In genomic region chr12:84384644-84385081, GRCm38 (mm10) we compare ENCODE assay signal across 7 mouse cellular contexts. TPM values are rescaled to one million over a fixed set of nuclear protein-coding genes. Genes with fewer than 3 reads are reported as not detected.
DNase-seq lines count a peak whose midpoint lies in the region; ATAC-seq and TF ChIP-seq lines count a peak whose summit lies in the region.

No protein-coding gene starts in this region.

- H3K27me3 ChIP-seq in heart, embryonic 13.5 days (replicated peaks), result no peaks in the 10 kb centered on the region
- no peaks in the 10 kb centered on the region for H3K27me3 ChIP-seq in liver, embryonic 14.5 days (ENCODE audit: control insufficient read depth, insufficient read depth, low read length)
- H3K27me3 ChIP-seq in midbrain, embryonic 10.5 days (ENCODE audit: low read depth, poor library complexity, severe bottlenecking), result no peaks in the 10 kb centered on the region

- peak; percentile 54; the same call in 1 of the 2 replicates for ATAC-seq in heart, embryonic 13.5 days (ENCODE audit: extremely low read depth, insufficient number of reproducible peaks, low FRiP score, low TSS enrichment)
- ATAC-seq in liver, embryonic 14.5 days (ENCODE audit: insufficient read depth), result peak; percentile 48; the same call in 1 of the 2 replicates
- ATAC-seq in CD4-positive, CD25-positive, alpha-beta regulatory T cell, adult 4 months, result no peak

- WGBS in heart, embryonic 13.5 days, result 26% methylated on average over 5 of the region's 5 CpGs
- 71% methylated on average over 5 of the region's 5 CpGs for WGBS in liver, embryonic 14.5 days (ENCODE audit: insufficient replicate concordance)
- WGBS in midbrain, embryonic 10.5 days, result 94% methylated on average over 5 of the region's 5 CpGs

- no peak overlapping the region for H3K4me3 ChIP-seq in heart, embryonic 13.5 days
- H3K4me3 ChIP-seq in liver, embryonic 14.5 days (ENCODE audit: insufficient read depth in 1 of 2, low read depth in 2 of 2, low read length in 2 of 2), result no peak overlapping the region
- no peak overlapping the region for H3K4me3 ChIP-seq in midbrain, embryonic 10.5 days

- TF ChIP-seq CTCF in liver, embryonic 14.5 days (IDR thresholded peaks at IDR 0.05; ENCODE audit: low read depth), result no peak

- H3K4me1 ChIP-seq in heart, embryonic 13.5 days, result peaks cover 47% of the 10 kb centered on the region
- peaks cover 0 to 23% of the 10 kb centered on the region in 2 experiments for H3K4me1 ChIP-seq in liver, embryonic 14.5 days (replicated peaks; ENCODE audit: control insufficient read depth in 2 of 2, insufficient read depth in 2 of 2, low read length in 1 of 2)
- no peaks in the 10 kb centered on the region for H3K4me1 ChIP-seq in midbrain, embryonic 10.5 days

- H3K9me3 ChIP-seq in heart, embryonic 13.5 days, result no peaks in the 10 kb centered on the region
- H3K9me3 ChIP-seq in liver, embryonic 14.5 days (ENCODE audit: control insufficient read depth, low read length), result no peaks in the 10 kb centered on the region
- H3K9me3 ChIP-seq in midbrain, embryonic 10.5 days (replicated peaks), result no peaks in the 10 kb centered on the region

- H3K4me2 ChIP-seq in heart, embryonic 13.5 days, result peak overlapping the region; percentile 27; the same call in 1 of the 2 replicates
- no peak overlapping the region for H3K4me2 ChIP-seq in liver, embryonic 14.5 days (ENCODE audit: low read depth)

- DNase-seq in right cerebral cortex, postnatal 4 days, result peak; percentile 22
- DNase-seq in right cerebral cortex, postnatal 25 days, result no peak
- no peak for DNase-seq in liver, embryonic 14.5 days (ENCODE audit: low read depth in 3 of 3, low spot score in 3 of 3)
- DNase-seq in urinary bladder, postnatal 36 days (ENCODE audit: low spot score in 2 of 2), result peak; percentile 65 to 82
- DNase-seq in midbrain, embryonic 10.5 days (ENCODE audit: low spot score), result no peak

- H3K36me3 ChIP-seq in heart, embryonic 13.5 days, result peaks cover 41% of the 10 kb centered on the region; the same call in 1 of the 2 replicates
- no peaks in the 10 kb centered on the region for H3K36me3 ChIP-seq in liver, embryonic 14.5 days (replicated peaks; ENCODE audit: control insufficient read depth, insufficient read depth, low read depth)
- no peaks in the 10 kb centered on the region for H3K36me3 ChIP-seq in midbrain, embryonic 10.5 days

- peak overlapping the region; percentile 88 for H3K27ac ChIP-seq in heart, embryonic 13.5 days (replicated peaks)
- H3K27ac ChIP-seq in liver, embryonic 14.5 days, result no peak overlapping the region; the same call in 1 of the 2 replicates
- no peak overlapping the region for H3K27ac ChIP-seq in midbrain, embryonic 10.5 days (replicated peaks)

- peak overlapping the region; percentile 56 for H3K9ac ChIP-seq in heart, embryonic 13.5 days
- no peak overlapping the region for H3K9ac ChIP-seq in liver, embryonic 14.5 days (replicated peaks)

- no peak for TF ChIP-seq EP300 in liver, embryonic 14.5 days (IDR thresholded peaks at IDR 0.05; ENCODE audit: low read depth)

RNA-seq across cellular contexts. Expression of gene Fam161b, which starts 23.0 kb away (rescaled TPM):
- polyA plus RNA-seq in heart, embryonic 13.5 days (2015; fragmentation: Nextera tagmentation; extraction: Ambion mirVana), result 4.6 and 4.9 TPM in 2 replicates
- 1.3 and 1.5 TPM in 2 replicates for polyA plus RNA-seq in liver, embryonic 14.5 days (2012; rRNA removed)
- polyA plus RNA-seq in liver, embryonic 14.5 days (2014; fragmentation: Nextera tagmentation; extraction: Ambion mirVana), result 0.68 and 0.81 TPM in 2 replicates
- polyA plus RNA-seq in CD4-positive, CD25-positive, alpha-beta regulatory T cell, adult 4 months (2017; shearing (Covaris generic)), result under 1 TPM; 0.50 to 0.58 TPM
- 5.9 and 8.0 TPM in 2 replicates for polyA plus RNA-seq in midbrain, embryonic 10.5 days (2016; fragmentation: Nextera tagmentation; extraction: Ambion mirVana)

RNA-seq across cellular contexts. Expression of gene Coq6, which starts 23.2 kb away (rescaled TPM):
- 65.9 and 73.0 TPM in 2 replicates for polyA plus RNA-seq in heart, embryonic 13.5 days (2015; fragmentation: Nextera tagmentation; extraction: Ambion mirVana)
- 22.0 and 27.2 TPM in 2 replicates for polyA plus RNA-seq in liver, embryonic 14.5 days (2012; rRNA removed)
- 22.5 and 27.6 TPM in 2 replicates for polyA plus RNA-seq in liver, embryonic 14.5 days (2014; fragmentation: Nextera tagmentation; extraction: Ambion mirVana)
- polyA plus RNA-seq in CD4-positive, CD25-positive, alpha-beta regulatory T cell, adult 4 months (2017; shearing (Covaris generic)), result 10 to 100 TPM; 22.6 to 27.8 TPM
- polyA plus RNA-seq in midbrain, embryonic 10.5 days (2016; fragmentation: Nextera tagmentation; extraction: Ambion mirVana), result 47.6 and 49.9 TPM in 2 replicates

RNA-seq across cellular contexts. Expression of gene Entpd5, which starts 24.2 kb away (rescaled TPM):
- polyA plus RNA-seq in heart, embryonic 13.5 days (2015; fragmentation: Nextera tagmentation; extraction: Ambion mirVana), result 23.1 and 26.9 TPM in 2 replicates
- polyA plus RNA-seq in liver, embryonic 14.5 days (2012; rRNA removed), result 4.3 and 4.9 TPM in 2 replicates
- 10.0 and 10.2 TPM in 2 replicates for polyA plus RNA-seq in liver, embryonic 14.5 days (2014; fragmentation: Nextera tagmentation; extraction: Ambion mirVana)
- polyA plus RNA-seq in CD4-positive, CD25-positive, alpha-beta regulatory T cell, adult 4 months (2017; shearing (Covaris generic)), result 10 to 100 TPM; 19.5 to 36.7 TPM
- polyA plus RNA-seq in midbrain, embryonic 10.5 days (2016; fragmentation: Nextera tagmentation; extraction: Ambion mirVana), result 8.0 and 8.4 TPM in 2 replicates

RNA-seq across cellular contexts. Expression of gene Bbof1, which starts 24.2 kb away (rescaled TPM):
- 0.62 and 1.6 TPM in 2 replicates for polyA plus RNA-seq in heart, embryonic 13.5 days (2015; fragmentation: Nextera tagmentation; extraction: Ambion mirVana)
- polyA plus RNA-seq in liver, embryonic 14.5 days (2012; rRNA removed), result 0.12 and 0.33 TPM in 2 replicates
- 0.25 and 0.44 TPM in 2 replicates for polyA plus RNA-seq in liver, embryonic 14.5 days (2014; fragmentation: Nextera tagmentation; extraction: Ambion mirVana)
- polyA plus RNA-seq in CD4-positive, CD25-positive, alpha-beta regulatory T cell, adult 4 months (2017; shearing (Covaris generic)), result under 1 TPM; 0.77 to 0.86 TPM
- 0.94 and 1.1 TPM in 2 replicates for polyA plus RNA-seq in midbrain, embryonic 10.5 days (2016; fragmentation: Nextera tagmentation; extraction: Ambion mirVana)

RNA-seq across cellular contexts. Expression of gene Rnf113a2, which starts 32.3 kb away (rescaled TPM):
- 19.5 and 21.5 TPM in 2 replicates for polyA plus RNA-seq in heart, embryonic 13.5 days (2015; fragmentation: Nextera tagmentation; extraction: Ambion mirVana)
- 5.4 and 10.0 TPM in 2 replicates for polyA plus RNA-seq in liver, embryonic 14.5 days (2012; rRNA removed)
- polyA plus RNA-seq in liver, embryonic 14.5 days (2014; fragmentation: Nextera tagmentation; extraction: Ambion mirVana), result 12.8 and 13.2 TPM in 2 replicates
- polyA plus RNA-seq in CD4-positive, CD25-positive, alpha-beta regulatory T cell, adult 4 months (2017; shearing (Covaris generic)), result 10 to 100 TPM; 31.9 to 40.6 TPM
- 23.7 and 25.2 TPM in 2 replicates for polyA plus RNA-seq in midbrain, embryonic 10.5 days (2016; fragmentation: Nextera tagmentation; extraction: Ambion mirVana)

Comparison
In these comparisons a context has a peak if more than half of its experiments do, and no peak if none do; other contexts are left out.
1. DNase-seq: peak in right cerebral cortex, postnatal 4 days (single experiment) and urinary bladder, postnatal 36 days (2 of 2); none in right cerebral cortex, postnatal 25 days (single experiment), liver, embryonic 14.5 days (0 of 3) and midbrain, embryonic 10.5 days (single experiment).